Mouse (Mus musculus): ENCODE results near the gene St6gal1. TPM values are rescaled to one million over a fixed set of nuclear protein-coding genes. Genes with fewer than 3 reads are reported as not detected.

The St6gal1 gene
- polyA plus RNA-seq, 1 experiment = 4.2 TPM

DNA sequence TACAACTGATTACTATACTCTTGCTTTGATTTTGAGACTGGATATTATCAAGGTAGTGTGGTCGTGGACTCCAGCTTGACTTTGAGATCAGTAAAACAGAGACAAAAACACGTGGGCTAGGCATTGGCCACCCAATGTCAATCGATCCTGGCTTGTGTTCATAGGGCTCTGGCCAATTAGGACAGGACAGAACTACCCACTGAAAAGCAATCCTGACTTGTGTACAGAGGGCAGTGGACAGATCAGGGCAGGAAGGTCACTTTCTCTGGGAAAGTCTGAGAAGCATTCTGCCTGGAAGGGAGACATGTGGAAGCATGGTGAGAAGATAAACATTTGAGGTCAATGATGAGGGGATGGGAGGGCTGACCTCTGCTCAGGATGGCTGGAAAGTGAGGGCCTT, 69.7 kb downstream of the St6gal1 start:
- H3K27me3 ChIP-seq (ENCODE audit: control insufficient read depth, insufficient read depth, low read length) = no peaks in the 10 kb centered on the region

GRCm38 (mm10) chr16:23294747-23295146, 70.2 kb downstream of the St6gal1 start:
- no peaks in the 10 kb centered on the region for H3K27me3 ChIP-seq (ENCODE audit: control insufficient read depth, insufficient read depth, low read length)
- no peaks in the 10 kb centered on the region for H3K4me1 ChIP-seq (ENCODE audit: control insufficient read depth, insufficient read depth, low read length)
- H3K4me3 ChIP-seq (ENCODE audit: control insufficient read depth, low read depth, low read length) = no peak overlapping the region
- no peaks in the 10 kb centered on the region for H3K36me3 ChIP-seq (ENCODE audit: control insufficient read depth, insufficient read depth, low read length)
- TF ChIP-seq POLR2A (IDR thresholded peaks at IDR 0.05; ENCODE audit: control insufficient read depth, low read depth, low read length) = no peak
- no peak for TF ChIP-seq CTCF (IDR thresholded peaks at IDR 0.05; ENCODE audit: control insufficient read depth, insufficient read depth, insufficient replicate concordance, low read depth, low read length)
- no peak overlapping the region for H3K27ac ChIP-seq (ENCODE audit: control insufficient read depth, insufficient read depth, low read depth, low read length)

More for the DNA sequence above, 69.7 kb downstream of the St6gal1 start:
- TF ChIP-seq CTCF (IDR thresholded peaks at IDR 0.05; ENCODE audit: control insufficient read depth, insufficient read depth, insufficient replicate concordance, low read depth, low read length) (no peak), POLR2A (IDR thresholded peaks at IDR 0.05; ENCODE audit: control insufficient read depth, low read depth, low read length) (no peak)
- Histone ChIP-seq H3K27ac (ENCODE audit: control insufficient read depth, insufficient read depth, low read depth, low read length) (no peak overlapping the region), H3K4me1 (ENCODE audit: control insufficient read depth, insufficient read depth, low read length) (no peaks in the 10 kb centered on the region), H3K36me3 (ENCODE audit: control insufficient read depth, insufficient read depth, low read length) (no peaks in the 10 kb centered on the region), H3K4me3 (ENCODE audit: control insufficient read depth, low read depth, low read length) (no peak overlapping the region)

GRCm38 (mm10) chr16:23295720-23296119, 71.2 kb downstream of the St6gal1 start:
- TF ChIP-seq POLR2A (IDR thresholded peaks at IDR 0.05; ENCODE audit: control insufficient read depth, low read depth, low read length) = no peak
- no peak for TF ChIP-seq CTCF (IDR thresholded peaks at IDR 0.05; ENCODE audit: control insufficient read depth, insufficient read depth, insufficient replicate concordance, low read depth, low read length)
- Histone ChIP-seq H3K36me3 (ENCODE audit: control insufficient read depth, insufficient read depth, low read length) (no peaks in the 10 kb centered on the region), H3K4me3 (ENCODE audit: control insufficient read depth, low read depth, low read length) (no peak overlapping the region), H3K27me3 (ENCODE audit: control insufficient read depth, insufficient read depth, low read length) (no peaks in the 10 kb centered on the region), H3K27ac (ENCODE audit: control insufficient read depth, insufficient read depth, low read depth, low read length) (no peak overlapping the region), H3K4me1 (ENCODE audit: control insufficient read depth, insufficient read depth, low read length) (no peaks in the 10 kb centered on the region)

GRCm38 (mm10) chr16:23296721-23297120, 72.2 kb downstream of the St6gal1 start:
- TF ChIP-seq POLR2A (IDR thresholded peaks at IDR 0.05; ENCODE audit: control insufficient read depth, low read depth, low read length) (no peak), CTCF (IDR thresholded peaks at IDR 0.05; ENCODE audit: control insufficient read depth, insufficient read depth, insufficient replicate concordance, low read depth, low read length) (no peak)
- no peak overlapping the region for H3K27ac ChIP-seq (ENCODE audit: control insufficient read depth, insufficient read depth, low read depth, low read length)
- H3K27me3 ChIP-seq (ENCODE audit: control insufficient read depth, insufficient read depth, low read length) = no peaks in the 10 kb centered on the region
- no peaks in the 10 kb centered on the region for H3K36me3 ChIP-seq (ENCODE audit: control insufficient read depth, insufficient read depth, low read length)
- no peak overlapping the region for H3K4me3 ChIP-seq (ENCODE audit: control insufficient read depth, low read depth, low read length)
- no peaks in the 10 kb centered on the region for H3K4me1 ChIP-seq (ENCODE audit: control insufficient read depth, insufficient read depth, low read length)

DNA sequence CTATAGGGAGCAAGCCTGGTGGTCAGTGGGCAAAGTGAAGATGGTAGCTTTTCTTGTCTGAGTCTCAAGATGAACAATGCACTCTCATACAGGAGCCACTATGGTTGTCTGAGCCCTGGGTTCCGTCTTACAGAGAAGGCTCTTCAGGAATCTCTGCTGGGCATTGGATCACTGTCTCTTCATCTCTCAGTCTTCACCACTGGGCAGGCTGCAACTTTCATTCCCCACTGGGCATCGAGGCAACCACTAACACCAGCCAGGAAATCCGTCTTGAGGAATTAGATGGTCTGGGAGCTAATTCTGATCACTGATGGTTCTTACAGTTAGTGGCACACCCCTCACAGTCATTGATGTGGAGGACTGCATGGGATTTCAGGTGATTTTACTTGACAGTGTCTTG, 73.9 kb downstream of the St6gal1 start:
- no peak for TF ChIP-seq POLR2A (IDR thresholded peaks at IDR 0.05; ENCODE audit: control insufficient read depth, low read depth, low read length)
- TF ChIP-seq CTCF (IDR thresholded peaks at IDR 0.05; ENCODE audit: control insufficient read depth, insufficient read depth, insufficient replicate concordance, low read depth, low read length) = no peak
- Histone ChIP-seq H3K36me3 (ENCODE audit: control insufficient read depth, insufficient read depth, low read length) (no peaks in the 10 kb centered on the region), H3K4me3 (ENCODE audit: control insufficient read depth, low read depth, low read length) (no peak overlapping the region), H3K27ac (ENCODE audit: control insufficient read depth, insufficient read depth, low read depth, low read length) (no peak overlapping the region), H3K4me1 (ENCODE audit: control insufficient read depth, insufficient read depth, low read length) (no peaks in the 10 kb centered on the region), H3K27me3 (ENCODE audit: control insufficient read depth, insufficient read depth, low read length) (no peaks in the 10 kb centered on the region)

GRCm38 (mm10) chr16:23298911-23299310, 74.4 kb downstream of the St6gal1 start:
- Histone ChIP-seq H3K4me3 (ENCODE audit: control insufficient read depth, low read depth, low read length) (no peak overlapping the region), H3K4me1 (ENCODE audit: control insufficient read depth, insufficient read depth, low read length) (no peaks in the 10 kb centered on the region), H3K27ac (ENCODE audit: control insufficient read depth, insufficient read depth, low read depth, low read length) (no peak overlapping the region), H3K36me3 (ENCODE audit: control insufficient read depth, insufficient read depth, low read length) (no peaks in the 10 kb centered on the region), H3K27me3 (ENCODE audit: control insufficient read depth, insufficient read depth, low read length) (no peaks in the 10 kb centered on the region)
- no peak for TF ChIP-seq POLR2A (IDR thresholded peaks at IDR 0.05; ENCODE audit: control insufficient read depth, low read depth, low read length)
- TF ChIP-seq CTCF (IDR thresholded peaks at IDR 0.05; ENCODE audit: control insufficient read depth, insufficient read depth, insufficient replicate concordance, low read depth, low read length) = no peak

DNA sequence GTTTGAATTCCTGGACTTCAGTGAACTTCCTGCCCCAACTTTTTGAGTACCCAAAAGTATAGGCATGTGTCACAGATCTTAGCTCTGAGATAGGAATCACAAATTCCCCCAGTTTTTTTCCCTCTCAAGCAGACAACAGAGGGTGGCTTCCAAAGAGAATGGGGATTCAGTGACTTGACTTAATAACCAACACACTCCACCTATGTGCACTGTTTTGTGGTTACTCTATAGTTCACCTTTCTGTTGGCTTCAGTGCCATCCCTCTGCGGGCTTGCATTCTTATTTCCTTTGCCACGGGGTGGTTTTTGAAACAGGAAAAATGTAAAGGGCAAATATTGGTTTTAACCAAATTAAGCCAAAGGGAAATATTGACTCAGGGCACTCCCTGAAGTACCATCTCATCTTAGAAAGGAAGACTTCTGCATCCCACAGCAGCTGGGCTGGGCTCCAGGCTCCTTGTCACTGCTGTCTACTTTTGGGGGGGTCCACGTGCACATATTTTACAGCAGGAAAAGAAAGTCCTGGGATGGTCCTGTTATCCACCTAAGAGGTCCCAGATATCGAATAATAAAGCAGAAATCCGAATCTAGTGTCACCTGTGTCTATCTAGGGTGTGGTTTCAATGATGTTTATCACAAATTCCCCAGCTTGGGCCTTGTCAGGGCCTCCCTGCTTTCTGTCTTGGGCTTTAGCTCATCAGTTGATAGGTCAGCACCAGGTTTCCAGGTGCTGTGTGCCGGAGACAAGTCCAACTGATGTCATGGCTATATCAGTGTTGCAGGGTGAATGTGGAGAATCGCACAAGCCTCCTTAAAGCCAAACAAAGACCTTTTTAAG, 75.6 kb downstream of the St6gal1 start:
- no peaks in the 10 kb centered on the region for H3K36me3 ChIP-seq (ENCODE audit: control insufficient read depth, insufficient read depth, low read length)
- no peak overlapping the region for H3K4me3 ChIP-seq (ENCODE audit: control insufficient read depth, low read depth, low read length)
- H3K4me1 ChIP-seq (ENCODE audit: control insufficient read depth, insufficient read depth, low read length) = no peaks in the 10 kb centered on the region
- H3K27me3 ChIP-seq (ENCODE audit: control insufficient read depth, insufficient read depth, low read length) = no peaks in the 10 kb centered on the region
- H3K27ac ChIP-seq (ENCODE audit: control insufficient read depth, insufficient read depth, low read depth, low read length) = 0 out of 2 replicates have a peak overlapping the region, but pooled peaks have one; percentile 21
- TF ChIP-seq POLR2A (IDR thresholded peaks at IDR 0.05; ENCODE audit: control insufficient read depth, low read depth, low read length) (no peak), CTCF (IDR thresholded peaks at IDR 0.05; ENCODE audit: control insufficient read depth, insufficient read depth, insufficient replicate concordance, low read depth, low read length) (no peak)
